Mouse (Mus musculus): ENCODE measurements around the gene Fryl. TPM values are rescaled to one million over a fixed set of nuclear protein-coding genes. Genes with fewer than 3 reads are reported as not detected.

Fryl gene
- polyA plus RNA-seq, 1 experiment from 2014 or later, result 24.3 TPM

DNA sequence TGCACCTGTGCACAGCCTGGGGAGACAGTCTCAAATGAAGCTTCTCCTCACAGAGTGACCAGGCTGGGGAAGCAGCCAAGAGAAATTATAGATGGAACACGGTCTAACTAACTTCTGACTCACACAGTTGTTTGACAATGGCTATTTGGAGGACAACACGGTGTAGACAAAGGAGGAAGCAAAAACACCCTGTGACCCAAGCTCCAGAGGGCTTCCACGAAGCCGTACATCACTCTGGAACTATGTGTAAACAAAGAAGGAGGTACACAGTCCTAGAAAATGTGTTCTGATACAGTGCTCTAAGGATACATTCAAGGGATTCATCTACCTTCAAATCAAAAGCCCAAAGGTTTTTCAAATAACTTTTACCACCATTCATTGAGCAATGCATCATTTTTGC, 71.0 kb downstream of the Fryl start:
- no peak overlapping the region for H3K27ac ChIP-seq (replicated peaks)
- H3K27me3 ChIP-seq (replicated peaks; ENCODE audit: low read depth, poor library complexity, severe bottlenecking), result no peaks in the 10 kb centered on the region
- H3K36me3 ChIP-seq (replicated peaks), result peaks cover 10% of the 10 kb centered on the region
- H3K4me3 ChIP-seq, result no peak overlapping the region
- no peaks in the 10 kb centered on the region for H3K9me3 ChIP-seq
- no peak for DNase-seq (ENCODE audit: low spot score)
- WGBS, result 87% methylated on average over 4 of the region's 4 CpGs
- peaks cover 11% of the 10 kb centered on the region for H3K4me1 ChIP-seq

DNA sequence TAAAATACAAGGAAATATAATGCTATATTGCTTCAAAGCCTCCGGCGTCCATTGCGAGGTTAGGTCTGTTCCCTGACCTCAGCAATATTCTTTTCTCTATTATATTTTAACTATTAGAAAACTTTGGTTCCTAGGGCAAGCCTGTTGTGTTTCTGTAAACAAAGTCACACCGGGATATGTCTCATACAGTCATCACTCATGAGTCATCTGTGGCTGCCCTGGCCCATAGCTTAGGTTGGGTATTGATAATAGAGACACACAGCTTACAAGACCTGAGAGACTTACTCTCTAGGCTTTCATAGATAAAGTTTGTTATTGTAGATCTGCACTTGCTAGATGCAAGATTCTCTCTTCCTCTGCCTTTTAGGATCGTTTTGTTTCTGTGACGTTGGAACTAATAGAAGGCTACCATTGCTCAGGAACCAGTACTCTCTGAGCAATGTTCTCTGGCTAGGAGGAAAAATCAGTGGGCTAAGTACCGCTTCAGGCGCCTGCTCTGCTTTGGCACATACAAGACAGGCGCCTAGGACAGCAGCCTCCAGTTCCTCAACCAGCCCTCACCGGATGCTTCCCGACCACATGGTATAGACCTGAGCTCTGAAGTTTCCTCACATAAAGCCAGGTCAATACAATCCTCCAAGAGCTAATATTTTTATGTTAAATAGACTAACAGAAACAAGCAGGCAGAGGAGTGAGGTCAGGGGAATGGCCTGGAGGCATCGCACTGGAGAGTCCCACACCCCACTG, 73.5 kb downstream of the Fryl start:
- Histone ChIP-seq H3K27ac (replicated peaks) (no peak overlapping the region), H3K4me1 (peaks cover 5% of the 10 kb centered on the region), H3K36me3 (replicated peaks) (peaks cover 21% of the 10 kb centered on the region), H3K9me3 (no peaks in the 10 kb centered on the region), H3K4me3 (no peak overlapping the region), H3K27me3 (replicated peaks; ENCODE audit: low read depth, poor library complexity, severe bottlenecking) (no peaks in the 10 kb centered on the region)
- WGBS, result 90% methylated on average over 12 of the region's 12 CpGs
- no peak for DNase-seq (ENCODE audit: low spot score)

DNA sequence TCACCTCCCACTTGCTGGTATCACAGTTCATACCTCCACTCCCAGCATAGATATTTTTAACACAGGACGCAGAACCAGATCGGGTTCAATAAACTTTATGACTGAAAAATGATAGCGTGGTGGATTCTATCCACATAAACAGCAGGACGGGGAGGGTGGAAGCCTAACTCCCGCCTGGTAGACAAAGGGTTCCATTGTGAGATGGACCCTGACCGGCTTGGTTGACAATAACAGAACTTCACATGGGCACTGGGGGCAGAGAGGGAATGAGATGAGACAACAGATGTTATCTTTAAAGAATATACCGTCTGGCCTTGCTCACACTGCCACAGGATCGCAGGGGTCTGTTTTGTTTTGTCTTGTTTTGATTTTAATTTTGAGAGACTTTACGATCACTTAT, 74.2 kb downstream of the Fryl start:
- Histone ChIP-seq H3K27me3 (replicated peaks; ENCODE audit: low read depth, poor library complexity, severe bottlenecking) (no peaks in the 10 kb centered on the region), H3K36me3 (replicated peaks) (peaks cover 21% of the 10 kb centered on the region), H3K9me3 (no peaks in the 10 kb centered on the region), H3K27ac (replicated peaks) (no peak overlapping the region), H3K4me3 (no peak overlapping the region), H3K4me1 (peaks cover 5% of the 10 kb centered on the region)
- no peak for DNase-seq (ENCODE audit: low spot score)
- 44% methylated on average over 9 of the region's 9 CpGs for WGBS

DNA sequence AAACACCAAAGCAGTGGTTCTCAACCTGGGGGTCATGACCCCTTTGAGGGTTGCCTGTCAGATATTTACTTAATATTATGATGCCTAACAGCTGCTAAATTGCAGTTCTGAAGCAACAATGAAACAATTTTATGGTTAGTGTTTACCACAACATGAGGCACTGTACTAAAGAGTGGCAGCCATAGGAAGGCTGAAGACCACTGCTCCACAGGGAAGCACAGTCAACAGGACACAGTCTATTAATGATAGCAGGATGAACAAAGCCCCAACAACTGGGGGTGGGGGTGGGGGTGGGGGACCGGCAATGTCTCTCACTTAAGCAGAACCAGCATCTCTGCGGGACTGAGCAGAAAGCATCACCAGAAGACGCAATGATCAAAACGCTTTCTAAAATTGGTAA, 80.1 kb downstream of the Fryl start:
- Histone ChIP-seq H3K4me3 (no peak overlapping the region), H3K4me1 (no peaks in the 10 kb centered on the region), H3K36me3 (replicated peaks) (peaks cover 11% of the 10 kb centered on the region), H3K9me3 (no peaks in the 10 kb centered on the region), H3K27me3 (replicated peaks; ENCODE audit: low read depth, poor library complexity, severe bottlenecking) (no peaks in the 10 kb centered on the region), H3K27ac (replicated peaks) (no peak overlapping the region)
- WGBS, result 67% methylated on average over 4 of the region's 4 CpGs
- no peak for DNase-seq (ENCODE audit: low spot score)

DNA sequence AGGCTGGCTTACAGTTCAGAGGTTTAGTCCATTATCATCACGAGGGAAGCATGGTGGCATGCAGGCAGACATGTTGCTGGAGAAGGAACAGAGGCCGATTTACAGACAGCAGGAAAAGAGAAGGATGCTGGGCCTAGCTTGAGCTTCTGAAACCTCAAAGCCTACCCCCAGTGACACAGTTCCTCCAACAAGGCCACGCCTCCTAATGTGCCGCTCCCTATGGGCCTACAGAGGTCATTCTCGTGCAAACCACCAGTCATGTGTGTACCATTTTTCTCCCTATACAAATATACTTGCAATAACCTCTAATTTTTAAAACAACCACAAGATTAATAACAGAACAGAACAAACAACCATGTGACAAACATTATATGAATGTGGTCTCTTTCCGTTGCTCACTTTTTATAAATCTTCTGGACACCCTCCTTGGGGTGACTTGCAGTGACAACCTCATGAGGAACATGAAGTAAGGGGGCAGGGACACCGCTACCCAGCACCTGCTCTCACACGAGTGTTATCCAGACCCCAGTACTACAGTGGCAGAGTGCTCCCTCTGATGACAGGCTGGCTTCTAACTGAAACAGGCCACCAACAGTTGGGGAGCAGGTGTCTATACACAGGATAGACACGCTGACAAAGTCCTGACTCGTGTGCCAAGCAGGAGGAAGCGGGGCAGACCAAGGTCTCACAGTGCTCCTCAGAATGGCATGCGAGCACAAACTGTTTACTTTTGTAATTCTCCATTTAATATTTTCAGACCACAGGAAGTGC, 80.9 kb downstream of the Fryl start:
- Histone ChIP-seq H3K9me3 (no peaks in the 10 kb centered on the region), H3K27me3 (replicated peaks; ENCODE audit: low read depth, poor library complexity, severe bottlenecking) (no peaks in the 10 kb centered on the region), H3K27ac (replicated peaks) (no peak overlapping the region), H3K4me1 (no peaks in the 10 kb centered on the region), H3K36me3 (replicated peaks) (peaks cover 11% of the 10 kb centered on the region), H3K4me3 (no peak overlapping the region)
- 92% methylated on average over 12 of the region's 12 CpGs for WGBS
- no peak for DNase-seq (ENCODE audit: low spot score)

DNA sequence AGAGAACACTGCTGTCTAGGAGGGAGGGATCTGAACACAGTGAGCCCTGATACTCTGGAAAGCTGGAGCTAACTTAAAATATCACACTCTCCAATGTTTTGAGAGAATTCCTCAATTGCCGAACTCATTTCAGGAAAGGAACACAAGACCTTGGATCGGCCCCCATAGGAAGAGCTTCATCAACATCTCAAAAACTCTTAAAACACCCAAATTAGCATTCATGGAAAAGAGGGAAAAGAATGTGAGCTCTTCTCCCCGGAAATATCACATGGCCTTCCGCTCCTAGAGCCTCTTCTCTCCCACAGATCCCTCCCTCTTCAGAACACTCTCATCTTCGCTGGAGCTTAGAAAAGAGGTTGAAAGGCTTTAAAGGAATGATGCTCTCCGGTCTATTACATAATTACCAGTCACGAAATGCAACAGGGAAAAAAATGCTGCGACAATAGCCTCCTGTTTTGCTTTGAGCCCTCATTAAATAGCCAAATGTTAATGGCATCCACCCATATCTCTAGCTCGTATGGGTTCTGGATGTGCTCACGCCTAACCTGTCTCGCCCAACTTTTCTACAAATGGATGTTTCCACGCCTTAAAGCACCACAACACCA, 84.4 kb downstream of the Fryl start:
- Histone ChIP-seq H3K4me3 (no peak overlapping the region), H3K36me3 (replicated peaks) (no peaks in the 10 kb centered on the region), H3K27me3 (replicated peaks; ENCODE audit: low read depth, poor library complexity, severe bottlenecking) (no peaks in the 10 kb centered on the region), H3K9me3 (no peaks in the 10 kb centered on the region), H3K27ac (replicated peaks) (no peak overlapping the region), H3K4me1 (peaks cover 16% of the 10 kb centered on the region)
- no peak for DNase-seq (ENCODE audit: low spot score)
- 70% methylated on average over 12 of the region's 12 CpGs for WGBS

DNA sequence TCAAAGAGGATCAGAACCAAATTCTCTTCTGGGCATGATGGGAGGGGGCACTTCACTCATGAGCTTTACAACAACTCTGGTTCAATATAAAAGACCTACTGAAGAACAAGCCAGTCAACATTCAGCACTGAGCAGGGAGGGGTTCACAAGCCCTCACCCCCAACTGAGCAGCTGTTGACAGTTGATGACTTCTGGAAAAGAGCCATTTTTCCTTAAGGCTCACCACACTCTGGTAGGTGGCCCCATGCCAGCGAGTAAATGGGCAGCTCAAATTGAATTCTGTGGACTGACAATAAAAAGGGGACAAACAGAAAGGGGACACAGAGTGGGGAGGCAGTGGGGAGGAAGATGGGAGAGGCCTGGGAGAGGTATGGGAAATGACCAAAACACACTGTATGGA, 85.2 kb downstream of the Fryl start:
- no peaks in the 10 kb centered on the region for H3K9me3 ChIP-seq
- 50% methylated on average over 1 of the region's 1 CpGs for WGBS
- no peaks in the 10 kb centered on the region for H3K27me3 ChIP-seq (replicated peaks; ENCODE audit: low read depth, poor library complexity, severe bottlenecking)
- no peak for DNase-seq (ENCODE audit: low spot score)
- no peak overlapping the region for H3K27ac ChIP-seq (replicated peaks)
- peaks cover 16% of the 10 kb centered on the region for H3K4me1 ChIP-seq
- H3K36me3 ChIP-seq (replicated peaks), result no peaks in the 10 kb centered on the region
- H3K4me3 ChIP-seq, result no peak overlapping the region

DNA sequence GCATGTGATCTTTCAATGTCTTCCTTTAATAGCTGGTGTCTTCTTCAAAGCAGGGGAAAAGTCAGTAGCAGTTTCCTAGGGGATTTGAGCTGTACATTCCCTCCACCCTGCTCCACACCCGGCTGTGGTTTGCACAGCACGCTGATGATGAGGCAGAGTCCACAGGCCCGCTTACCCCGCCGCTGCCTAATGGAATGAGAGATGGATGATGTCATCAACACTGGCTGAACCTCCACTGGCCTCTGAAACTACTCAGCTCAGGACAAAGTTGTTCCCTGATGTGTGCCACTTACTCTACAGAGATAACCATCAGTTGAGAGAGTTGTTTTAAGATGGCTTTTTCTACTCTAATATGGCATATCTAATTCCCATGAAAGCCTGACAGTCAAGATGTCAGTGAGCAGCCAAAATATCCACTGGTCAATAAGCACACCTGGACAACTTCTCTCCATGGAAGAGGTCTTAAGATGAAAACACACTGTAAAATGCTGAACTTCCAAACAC, 87.6 kb downstream of the Fryl start:
- no peaks in the 10 kb centered on the region for H3K9me3 ChIP-seq
- no peaks in the 10 kb centered on the region for H3K36me3 ChIP-seq (replicated peaks)
- H3K27ac ChIP-seq (replicated peaks), result no peak overlapping the region
- no peaks in the 10 kb centered on the region for H3K27me3 ChIP-seq (replicated peaks; ENCODE audit: low read depth, poor library complexity, severe bottlenecking)
- H3K4me3 ChIP-seq, result no peak overlapping the region
- H3K4me1 ChIP-seq, result peaks cover 20% of the 10 kb centered on the region
- no peak for DNase-seq (ENCODE audit: low spot score)
- WGBS, result 69% methylated on average over 5 of the region's 5 CpGs

DNA sequence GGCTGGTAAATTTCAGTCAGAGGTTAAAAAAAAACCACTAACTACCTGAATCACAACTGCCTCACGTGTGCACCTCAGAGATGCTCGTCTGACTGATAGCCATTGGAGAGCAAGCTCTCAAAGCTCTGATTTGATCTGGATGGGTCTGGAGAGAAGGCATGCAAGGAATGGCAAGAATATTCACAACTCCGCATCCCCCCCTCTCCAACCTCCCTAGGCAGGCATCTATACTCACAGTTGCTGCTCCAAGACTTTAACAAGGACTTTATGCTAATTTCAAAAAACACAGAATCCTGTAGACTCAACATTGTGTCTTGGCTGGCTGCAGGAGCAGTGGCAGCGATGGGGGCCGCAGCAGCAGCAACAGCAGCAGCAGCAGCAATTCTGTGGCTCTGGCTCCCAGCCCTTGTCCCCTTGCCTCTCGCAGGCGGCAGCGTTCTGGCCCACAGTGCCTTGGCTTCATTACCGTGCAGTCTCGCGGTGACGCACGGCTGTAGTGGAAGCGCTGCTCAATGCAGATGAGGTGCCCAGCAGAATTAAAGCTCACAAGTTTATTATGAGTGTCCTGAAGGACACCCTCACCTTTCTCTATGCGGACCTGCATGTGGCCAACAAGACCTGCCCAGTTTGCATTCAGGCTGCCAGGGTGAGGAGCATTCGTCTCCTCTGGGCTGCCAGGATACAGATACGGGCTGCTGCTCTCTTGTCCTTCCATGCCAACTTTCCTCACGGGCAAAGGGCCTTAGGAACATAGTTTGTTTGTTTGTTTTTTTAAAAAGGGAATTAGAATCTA, 88.2 kb downstream of the Fryl start:
- Histone ChIP-seq H3K27ac (replicated peaks) (no peak overlapping the region), H3K4me3 (no peak overlapping the region), H3K9me3 (no peaks in the 10 kb centered on the region), H3K27me3 (replicated peaks; ENCODE audit: low read depth, poor library complexity, severe bottlenecking) (no peaks in the 10 kb centered on the region), H3K36me3 (replicated peaks) (no peaks in the 10 kb centered on the region), H3K4me1 (peaks cover 22% of the 10 kb centered on the region)
- DNase-seq (ENCODE audit: low spot score), result no peak
- WGBS, result 85% methylated on average over 18 of the region's 18 CpGs

DNA sequence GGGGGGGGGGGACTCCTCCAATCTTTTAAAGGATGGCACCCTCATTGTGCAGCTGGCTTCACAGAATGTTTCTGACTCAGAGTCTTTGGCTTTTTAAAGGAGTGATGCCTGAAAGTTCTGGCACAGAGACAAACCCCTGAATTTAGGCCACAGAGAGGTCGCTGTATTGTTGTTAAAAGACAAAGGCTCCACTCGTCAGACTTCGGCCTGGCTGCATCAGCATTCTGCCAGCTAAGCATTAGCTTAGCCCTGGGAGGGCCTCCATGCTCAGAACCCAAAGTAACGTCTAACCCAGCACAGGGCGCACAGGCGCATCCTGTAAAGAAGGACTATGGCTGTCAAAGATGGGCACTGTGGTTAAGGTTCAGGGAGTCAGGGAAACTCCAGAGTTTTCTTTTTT, 92.4 kb downstream of the Fryl start:
- H3K27ac ChIP-seq (replicated peaks), result no peak overlapping the region
- H3K4me1 ChIP-seq, result peaks cover 21% of the 10 kb centered on the region
- 46% methylated on average over 6 of the region's 6 CpGs for WGBS
- no peaks in the 10 kb centered on the region for H3K9me3 ChIP-seq
- H3K4me3 ChIP-seq, result no peak overlapping the region
- DNase-seq (ENCODE audit: low spot score), result no peak
- no peaks in the 10 kb centered on the region for H3K36me3 ChIP-seq (replicated peaks)
- no peaks in the 10 kb centered on the region for H3K27me3 ChIP-seq (replicated peaks; ENCODE audit: low read depth, poor library complexity, severe bottlenecking)

DNA sequence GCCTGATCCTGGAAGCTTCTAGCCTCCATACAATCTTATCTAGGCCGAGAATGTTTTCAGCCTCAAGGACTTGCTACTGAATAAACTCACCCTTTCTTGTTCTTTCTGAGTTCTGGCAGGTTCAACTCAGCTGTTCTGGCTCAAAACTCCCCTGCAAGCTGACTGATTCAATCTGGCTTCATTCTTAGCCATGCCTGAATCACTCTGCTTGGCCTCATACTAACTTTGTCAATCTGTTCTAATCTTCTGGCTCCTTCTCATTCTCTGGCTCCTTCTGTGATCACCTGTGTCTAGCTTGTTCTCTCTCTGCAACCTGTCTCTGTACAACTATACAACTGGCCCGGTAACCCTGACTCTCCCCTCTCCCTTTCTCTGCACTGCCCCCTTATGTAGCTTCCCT, 93.9 kb downstream of the Fryl start:
- 86% methylated on average over 2 of the region's 2 CpGs for WGBS

DNA sequence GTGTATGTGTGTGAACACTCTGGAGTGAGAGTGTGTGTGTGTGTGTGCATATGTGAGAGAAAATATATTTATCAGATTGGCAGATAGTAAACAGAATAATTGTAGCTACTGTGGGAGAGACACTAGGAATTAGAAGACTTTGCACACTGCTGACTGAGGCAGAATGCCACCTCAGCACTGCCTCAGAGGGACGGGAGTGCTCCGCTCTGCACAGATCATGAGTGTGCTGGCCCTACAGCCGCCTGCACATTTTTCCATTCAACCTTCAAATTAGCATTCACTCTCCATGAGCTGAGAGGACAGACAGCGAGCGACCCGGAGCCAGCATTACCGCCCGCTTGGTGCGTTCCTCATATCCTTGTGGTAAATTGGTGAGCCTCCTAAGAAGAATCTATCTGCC, 96.0 kb downstream of the Fryl start:
- no peak overlapping the region for H3K27ac ChIP-seq (replicated peaks)
- 91% methylated on average over 9 of the region's 9 CpGs for WGBS
- no peak for DNase-seq (ENCODE audit: low spot score)

More for the DNA sequence above, 93.9 kb downstream of the Fryl start:
- Histone ChIP-seq H3K27ac (replicated peaks) (no peak overlapping the region), H3K4me1 (peaks cover 6% of the 10 kb centered on the region), H3K9me3 (no peaks in the 10 kb centered on the region), H3K27me3 (replicated peaks; ENCODE audit: low read depth, poor library complexity, severe bottlenecking) (no peaks in the 10 kb centered on the region), H3K4me3 (no peak overlapping the region), H3K36me3 (replicated peaks) (no peaks in the 10 kb centered on the region)
- DNase-seq (ENCODE audit: low spot score), result no peak

More for the DNA sequence above, 96.0 kb downstream of the Fryl start:
- H3K36me3 ChIP-seq (replicated peaks), result no peaks in the 10 kb centered on the region
- H3K4me3 ChIP-seq, result no peak overlapping the region
- no peaks in the 10 kb centered on the region for H3K9me3 ChIP-seq
- peaks cover 13% of the 10 kb centered on the region for H3K4me1 ChIP-seq
- H3K27me3 ChIP-seq (replicated peaks; ENCODE audit: low read depth, poor library complexity, severe bottlenecking), result no peaks in the 10 kb centered on the region

Data from embryonic facial prominence, embryonic 10.5 days (tissue).